Mouse (Mus musculus) stomach, postnatal 0 days (tissue): ENCODE results near the gene Mfap3. TPM values are rescaled to one million over a fixed set of nuclear protein-coding genes. Genes with fewer than 3 reads are reported as not detected.

Experiments used
- ATAC-seq: fragments of 200-750 bp; cut with Nextera tagmentation; 2 replicates; pipeline ENCODE4 v1.8.0; 2017; ENCODE audit not compliant: low FRiP score, low TSS enrichment
- DNase-seq: peaks from one replicate; pipeline ENCODE4 v3.0.0-alpha.2; 2016; ENCODE audit warnings: low spot score
- H3K27ac ChIP-seq: fragments of 300-500 bp; sonication (generic); replicated peaks from 2 replicates; pipeline ENCODE4 v1.5.1; 2014; ENCODE audit warnings: mild to moderate bottlenecking, control low read depth
- H3K27me3 ChIP-seq: fragments of 300-500 bp; sonication (generic); 2 replicates; pipeline ENCODE4 v1.6.1; 2014; ENCODE audit warnings: low read length; ENCODE audit not compliant: control insufficient read depth, insufficient read depth
- H3K36me3 ChIP-seq: fragments of 300-500 bp; sonication (generic); 2 replicates; pipeline ENCODE4 v1.6.1; 2014; ENCODE audit warnings: low read length, mixed read lengths; ENCODE audit not compliant: control insufficient read depth, insufficient read depth
- H3K4me1 ChIP-seq: fragments of 300-500 bp; sonication (generic); replicated peaks from 2 replicates; pipeline ENCODE4 v1.6.1; 2014; ENCODE audit warnings: antibody characterized with exemption; ENCODE audit not compliant: control insufficient read depth, insufficient read depth
- H3K4me2 ChIP-seq: fragments of 300-500 bp; sonication (generic); replicated peaks from 2 replicates; pipeline ENCODE4 v1.6.1; 2014; ENCODE audit warnings: low read depth, mild to moderate bottlenecking, control low read depth, moderate library complexity
- H3K4me3 ChIP-seq: fragments of 300-500 bp; sonication (generic); 2 replicates; pipeline ENCODE4 v1.5.1; 2014; ENCODE audit warnings: low read depth, low read length, control low read depth
- H3K9ac ChIP-seq: fragments of 300-500 bp; sonication (generic); 2 replicates; pipeline ENCODE4 v1.6.1; 2014; ENCODE audit warnings: mild to moderate bottlenecking, low read length, control low read depth, mixed read lengths
- H3K9me3 ChIP-seq: fragments of 300-500 bp; sonication (generic); 2 replicates; pipeline ENCODE4 v1.6.1; 2016; ENCODE audit warnings: low read length; ENCODE audit not compliant: control insufficient read depth
- CTCF ChIP-seq: IDR thresholded peaks from 2 replicates; pipeline ENCODE4 v1.5.1; 2016; ENCODE audit warnings: antibody characterized with exemption, low read depth, mild to moderate bottlenecking, moderate library complexity
- EP300 ChIP-seq: optimal IDR thresholded peaks from 2 replicates; pipeline ENCODE3; 2016; ENCODE audit warnings: antibody characterized with exemption
- WGBS: fragments of 180-500 bp; shearing (Covaris S2); extraction: QIAGEN DNeasy Blood & Tissue Kit; methylation state at CpG from one replicate; pipeline ENCODE4 v1.1.7; 2014; 5-methylcytosine and 5-hydroxymethylcytosine counted together
- polyA plus RNA-seq: library from polyadenylated mRNA; unstranded; fragments of >200 nt; fragmentation: Nextera tagmentation; extraction: Ambion mirVana; gene quantifications from 2 replicates; pipeline ENCODE4 v1.2.1, GENCODE M21; 2015

The Mfap3 gene
- 22.7 and 22.8 TPM in 2 replicates for polyA plus RNA-seq

GRCm38 (mm10) chr11:57518091-57518750, at the start of gene Mfap3, which contains the start of gene Fam114a2:
Gene Mfap3 (plus strand): TSS chr11:57518664.
Gene Fam114a2 (minus strand): TSS chr11:57518617.
- under 1% methylated on average over 49 of the region's 59 CpGs for WGBS
- ATAC-seq: peak; percentile 94

GRCm38 (mm10) chr11:57468706-57469105, 49.8 kb upstream of the Mfap3 start:
- ATAC-seq (no peak), DNase-seq (no peak)
- Histone ChIP-seq H3K27ac (no peak overlapping the region), H3K9me3 (no peaks in the 10 kb centered on the region), H3K9ac (no peak overlapping the region), H3K27me3 (no peaks in the 10 kb centered on the region), H3K36me3 (no peaks in the 10 kb centered on the region), H3K4me3 (no peak overlapping the region), H3K4me1 (no peaks in the 10 kb centered on the region), H3K4me2 (no peak overlapping the region)
- 77% methylated on average over 4 of the region's 4 CpGs for whole genome bisulfite sequencing
- no peak for TF ChIP-seq EP300
- peak; percentile 49 for TF ChIP-seq CTCF

More at GRCm38 (mm10) chr11:57518091-57518750, at the start of gene Mfap3, which contains the start of gene Fam114a2:
- Histone ChIP-seq H3K4me1 (0 out of 2 replicates have a peak, but pooled peaks cover 2% of the 10 kb centered on the region), H3K27ac (peak within 1 kb of the TSS; percentile 92), H3K27me3 (no peaks in the 10 kb centered on the region), H3K4me3 (peak within 1 kb of the TSS; percentile 87), H3K4me2 (peak within 1 kb of the TSS; percentile 69), H3K9ac (peak within 1 kb of the TSS; percentile 87), H3K36me3 (no peaks in the 10 kb centered on the region), H3K9me3 (no peaks in the 10 kb centered on the region)
- TF ChIP-seq EP300: no peak
- no peak for TF ChIP-seq CTCF
- DNase-seq: peak; percentile 93

DNA sequence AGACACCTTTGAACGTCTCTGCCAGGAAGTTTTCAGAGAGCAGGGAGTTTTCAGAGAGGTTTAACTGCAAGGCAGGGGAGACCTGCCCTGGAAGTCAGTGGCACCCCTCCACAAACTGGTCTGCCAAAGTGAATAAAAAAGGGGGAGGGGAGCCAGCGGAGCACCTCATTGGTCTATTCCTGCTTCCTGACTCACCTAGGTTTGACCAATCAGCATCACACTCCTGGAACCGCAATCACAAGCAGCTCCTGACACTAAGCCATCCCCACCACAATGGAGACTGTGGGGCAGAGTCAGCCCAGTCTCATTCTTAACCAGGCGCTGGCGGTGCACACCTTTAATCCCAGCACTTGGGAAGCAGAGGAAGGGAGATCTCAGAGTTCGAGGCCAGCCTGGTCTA, 48.4 kb upstream of the Mfap3 start:
- Histone ChIP-seq H3K4me2 (no peak overlapping the region), H3K4me1 (no peaks in the 10 kb centered on the region), H3K4me3 (no peak overlapping the region), H3K27ac (no peak overlapping the region), H3K36me3 (no peaks in the 10 kb centered on the region), H3K9ac (no peak overlapping the region), H3K9me3 (no peaks in the 10 kb centered on the region), H3K27me3 (no peaks in the 10 kb centered on the region)
- TF ChIP-seq EP300 (no peak), CTCF (no peak)
- no peak for DNase-seq
- ATAC-seq: no peak
- 43% methylated on average over 6 of the region's 6 CpGs for WGBS

DNA sequence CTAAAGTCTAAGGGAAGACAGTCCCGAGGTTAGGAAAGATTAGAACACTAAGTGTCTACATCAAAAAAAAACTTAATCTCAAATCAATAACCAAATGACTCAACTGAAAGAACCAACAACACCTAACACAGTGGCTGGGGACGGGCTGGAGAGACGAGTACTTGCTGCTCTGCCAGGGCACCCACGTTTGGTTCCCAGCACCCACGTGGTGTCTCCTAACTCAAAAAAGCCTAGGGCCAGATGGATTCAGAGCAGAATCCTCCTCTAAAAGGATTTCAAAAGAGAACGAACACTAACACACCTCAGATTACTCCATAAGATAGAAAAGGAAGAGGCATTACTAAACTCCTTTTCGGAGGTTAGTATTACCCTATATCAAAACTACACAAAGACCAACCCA, 47.5 kb upstream of the Mfap3 start:
- TF ChIP-seq CTCF: no peak
- no peak for TF ChIP-seq EP300
- ATAC-seq (no peak), DNase-seq (no peak)
- no peaks in the 10 kb centered on the region for H3K9me3 ChIP-seq
- no peak overlapping the region for H3K27ac ChIP-seq
- no peak overlapping the region for H3K9ac ChIP-seq
- H3K36me3 ChIP-seq: no peaks in the 10 kb centered on the region
- H3K4me1 ChIP-seq: no peaks in the 10 kb centered on the region
- no peak overlapping the region for H3K4me2 ChIP-seq
- 77% methylated on average over 7 of the region's 7 CpGs for WGBS
- H3K27me3 ChIP-seq: no peaks in the 10 kb centered on the region
- H3K4me3 ChIP-seq: no peak overlapping the region

DNA sequence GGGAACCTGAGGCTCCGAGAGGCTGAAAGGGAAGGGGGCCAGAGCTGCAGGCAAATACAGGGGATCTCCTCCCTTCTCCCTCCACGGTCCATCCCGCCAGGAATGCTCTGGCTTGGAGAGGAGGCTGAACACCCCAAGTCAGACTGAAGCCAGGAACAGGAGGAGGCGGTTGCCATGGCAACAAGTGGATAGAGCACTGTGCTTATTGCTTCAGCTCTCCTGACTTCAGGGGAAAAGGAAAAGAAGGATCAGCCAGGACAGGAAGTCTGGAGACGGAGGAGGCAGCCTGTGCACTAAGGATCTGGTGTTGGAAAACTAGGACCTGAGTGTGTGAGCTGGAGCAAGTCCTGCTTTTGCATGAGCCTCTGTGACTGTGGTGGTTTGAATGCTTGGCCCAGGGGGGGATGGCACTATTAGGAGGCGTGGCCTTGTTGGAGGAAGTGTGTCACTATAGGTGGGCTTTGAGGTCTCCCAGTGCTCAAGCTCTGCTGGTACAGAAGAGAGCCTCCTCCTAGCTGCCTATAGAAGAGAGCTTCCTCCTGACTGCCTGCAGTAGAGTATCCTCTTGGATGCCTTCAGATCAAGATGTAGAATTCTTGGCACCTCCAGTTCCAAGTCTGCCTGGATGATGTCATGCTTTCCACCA, 44.0 kb upstream of the Mfap3 start:
- Histone ChIP-seq H3K27me3 (no peaks in the 10 kb centered on the region), H3K9ac (no peak overlapping the region), H3K4me2 (no peak overlapping the region), H3K36me3 (no peaks in the 10 kb centered on the region), H3K9me3 (no peaks in the 10 kb centered on the region), H3K4me1 (no peaks in the 10 kb centered on the region), H3K4me3 (no peak overlapping the region), H3K27ac (no peak overlapping the region)
- no peak for TF ChIP-seq EP300
- no peak for TF ChIP-seq CTCF
- 71% methylated on average over 6 of the region's 6 CpGs for WGBS
- ATAC-seq (no peak), DNase-seq (no peak)

DNA sequence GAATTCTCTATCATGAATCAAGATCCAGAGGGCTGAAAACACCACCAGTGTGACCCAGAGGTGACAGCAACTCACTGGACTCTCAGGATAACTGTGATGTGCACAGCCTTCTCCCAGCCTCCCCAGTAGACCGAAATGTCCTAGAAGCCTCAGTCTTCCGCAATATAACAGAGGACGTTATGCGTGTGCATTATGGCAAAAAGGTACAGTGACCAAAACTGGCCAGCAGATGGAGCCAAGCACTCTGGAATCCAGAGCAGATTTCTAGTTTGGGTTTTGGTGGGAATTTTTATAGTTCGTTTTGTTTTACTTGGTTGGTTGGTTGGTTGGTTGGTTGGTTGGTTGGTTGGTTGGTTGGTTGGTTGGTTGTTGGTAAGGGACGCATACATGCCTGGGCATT, 43.3 kb upstream of the Mfap3 start:
- no peak for ATAC-seq
- H3K9me3 ChIP-seq: no peaks in the 10 kb centered on the region
- TF ChIP-seq CTCF (peak; percentile 84), EP300 (no peak)
- no peak overlapping the region for H3K9ac ChIP-seq
- 0 out of 2 replicates have a peak, but pooled peaks cover 3% of the 10 kb centered on the region for H3K36me3 ChIP-seq
- H3K4me2 ChIP-seq: no peak overlapping the region
- 43% methylated on average over 6 of the region's 6 CpGs for WGBS
- H3K27me3 ChIP-seq: no peaks in the 10 kb centered on the region
- DNase-seq: peak; percentile 41
- H3K4me1 ChIP-seq: no peaks in the 10 kb centered on the region
- H3K4me3 ChIP-seq: no peak overlapping the region
- H3K27ac ChIP-seq: no peak overlapping the region
